Mouse (Mus musculus): ENCODE results near the gene Dhrs3. TPM values are rescaled to one million over a fixed set of nuclear protein-coding genes. Genes with fewer than 3 reads are reported as not detected.

The Dhrs3 gene
- polyA plus RNA-seq, 1 experiment from 2014 or later, result 128 TPM

- Histone ChIP-seq H3K9ac (ENCODE audit: low read length) (no peak overlapping the region), H3K4me1 (ENCODE audit: control insufficient read depth, insufficient read depth, low read length) (no peaks in the 10 kb centered on the region; the same call in 1 of the 2 replicates), H3K4me3 (ENCODE audit: low read depth, low read length) (no peak overlapping the region), H3K4me2 (ENCODE audit: low read depth) (no peak overlapping the region), H3K27ac (ENCODE audit: low read depth, low read length) (no peak overlapping the region), H3K9me3 (ENCODE audit: control insufficient read depth, low read length) (no peaks in the 10 kb centered on the region), H3K27me3 (ENCODE audit: control insufficient read depth, insufficient read depth, low read length) (no peaks in the 10 kb centered on the region), H3K36me3 (ENCODE audit: control insufficient read depth, insufficient read depth, low read length) (peaks cover 4% of the 10 kb centered on the region; the same call in 1 of the 2 replicates)
- WGBS, result 62% methylated on average over 3 of the region's 3 CpGs
- ATAC-seq (ENCODE audit: insufficient read depth, low FRiP score, low TSS enrichment) (no peak), DNase-seq (ENCODE audit: low spot score) (no peak)
These were observed 11.3 kb downstream of the Dhrs3 start for GRCm38 (mm10) chr4:144903932-144904331.

- ATAC-seq (ENCODE audit: insufficient read depth, low FRiP score, low TSS enrichment), result no peak
- Histone ChIP-seq H3K4me1 (ENCODE audit: control insufficient read depth, insufficient read depth, low read length) (no peaks in the 10 kb centered on the region; the same call in 1 of the 2 replicates), H3K9me3 (ENCODE audit: control insufficient read depth, low read length) (no peaks in the 10 kb centered on the region), H3K4me2 (ENCODE audit: low read depth) (no peak overlapping the region), H3K4me3 (ENCODE audit: low read depth, low read length) (no peak overlapping the region), H3K36me3 (ENCODE audit: control insufficient read depth, insufficient read depth, low read length) (peaks cover 3% of the 10 kb centered on the region; the same call in 1 of the 2 replicates), H3K9ac (ENCODE audit: low read length) (no peak overlapping the region), H3K27me3 (ENCODE audit: control insufficient read depth, insufficient read depth, low read length) (no peaks in the 10 kb centered on the region), H3K27ac (ENCODE audit: low read depth, low read length) (no peak overlapping the region)
- no peak for DNase-seq (ENCODE audit: low spot score)
- 59% methylated on average over 5 of the region's 5 CpGs for WGBS
These were observed 12.5 kb downstream of the Dhrs3 start for GRCm38 (mm10) chr4:144905128-144905527.

GRCm38 (mm10) chr4:144906001-144906889 lies 13.6 kb downstream of the Dhrs3 start:
- peaks cover 3% of the 10 kb centered on the region; the same call in 1 of the 2 replicates for H3K36me3 ChIP-seq (ENCODE audit: control insufficient read depth, insufficient read depth, low read length)
- H3K9ac ChIP-seq (ENCODE audit: low read length), result no peak overlapping the region
- H3K27me3 ChIP-seq (ENCODE audit: control insufficient read depth, insufficient read depth, low read length), result no peaks in the 10 kb centered on the region
- no peak for DNase-seq (ENCODE audit: low spot score)
- no peaks in the 10 kb centered on the region for H3K9me3 ChIP-seq (ENCODE audit: control insufficient read depth, low read length)
- H3K4me3 ChIP-seq (ENCODE audit: low read depth, low read length), result no peak overlapping the region
- H3K4me1 ChIP-seq (ENCODE audit: control insufficient read depth, insufficient read depth, low read length), result no peaks in the 10 kb centered on the region; the same call in 1 of the 2 replicates
- no peak overlapping the region for H3K27ac ChIP-seq (ENCODE audit: low read depth, low read length)
- ATAC-seq (ENCODE audit: insufficient read depth, low FRiP score, low TSS enrichment), result no peak
- H3K4me2 ChIP-seq (ENCODE audit: low read depth), result no peak overlapping the region
- 83% methylated on average over 8 of the region's 8 CpGs for WGBS

- Histone ChIP-seq H3K4me2 (ENCODE audit: low read depth) (no peak overlapping the region), H3K27me3 (ENCODE audit: control insufficient read depth, insufficient read depth, low read length) (no peaks in the 10 kb centered on the region), H3K9ac (ENCODE audit: low read length) (no peak overlapping the region), H3K27ac (ENCODE audit: low read depth, low read length) (no peak overlapping the region), H3K4me1 (ENCODE audit: control insufficient read depth, insufficient read depth, low read length) (no peaks in the 10 kb centered on the region; the same call in 1 of the 2 replicates), H3K9me3 (ENCODE audit: control insufficient read depth, low read length) (no peaks in the 10 kb centered on the region), H3K36me3 (ENCODE audit: control insufficient read depth, insufficient read depth, low read length) (peaks cover 3% of the 10 kb centered on the region; the same call in 1 of the 2 replicates), H3K4me3 (ENCODE audit: low read depth, low read length) (no peak overlapping the region)
- ATAC-seq (ENCODE audit: insufficient read depth, low FRiP score, low TSS enrichment) (no peak), DNase-seq (ENCODE audit: low spot score) (no peak)
- WGBS, result 85% methylated on average over 4 of the region's 4 CpGs
These were observed 14.5 kb downstream of the Dhrs3 start for GRCm38 (mm10) chr4:144906978-144907703.

GRCm38 (mm10) chr4:144908825-144909224 lies 16.2 kb downstream of the Dhrs3 start:
- Histone ChIP-seq H3K27me3 (ENCODE audit: control insufficient read depth, insufficient read depth, low read length) (no peaks in the 10 kb centered on the region), H3K27ac (ENCODE audit: low read depth, low read length) (no peak overlapping the region), H3K9me3 (ENCODE audit: control insufficient read depth, low read length) (no peaks in the 10 kb centered on the region), H3K4me1 (ENCODE audit: control insufficient read depth, insufficient read depth, low read length) (no peaks in the 10 kb centered on the region; the same call in 1 of the 2 replicates), H3K4me3 (ENCODE audit: low read depth, low read length) (no peak overlapping the region), H3K4me2 (ENCODE audit: low read depth) (no peak overlapping the region), H3K36me3 (ENCODE audit: control insufficient read depth, insufficient read depth, low read length) (peaks cover 3% of the 10 kb centered on the region; the same call in 1 of the 2 replicates), H3K9ac (ENCODE audit: low read length) (no peak overlapping the region)
- ATAC-seq (ENCODE audit: insufficient read depth, low FRiP score, low TSS enrichment) (no peak), DNase-seq (ENCODE audit: low spot score) (no peak)

GRCm38 (mm10) chr4:144910281-144910680 lies 17.7 kb downstream of the Dhrs3 start:
- no peaks in the 10 kb centered on the region; the same call in 1 of the 2 replicates for H3K4me1 ChIP-seq (ENCODE audit: control insufficient read depth, insufficient read depth, low read length)
- H3K27ac ChIP-seq (ENCODE audit: low read depth, low read length), result no peak overlapping the region
- H3K9me3 ChIP-seq (ENCODE audit: control insufficient read depth, low read length), result no peaks in the 10 kb centered on the region
- 86% methylated on average over 3 of the region's 3 CpGs for WGBS
- no peaks in the 10 kb centered on the region; the same call in 1 of the 2 replicates for H3K36me3 ChIP-seq (ENCODE audit: control insufficient read depth, insufficient read depth, low read length)
- no peak for ATAC-seq (ENCODE audit: insufficient read depth, low FRiP score, low TSS enrichment)
- no peak overlapping the region for H3K4me2 ChIP-seq (ENCODE audit: low read depth)
- no peaks in the 10 kb centered on the region for H3K27me3 ChIP-seq (ENCODE audit: control insufficient read depth, insufficient read depth, low read length)
- no peak for DNase-seq (ENCODE audit: low spot score)
- H3K9ac ChIP-seq (ENCODE audit: low read length), result no peak overlapping the region
- H3K4me3 ChIP-seq (ENCODE audit: low read depth, low read length), result no peak overlapping the region

GRCm38 (mm10) chr4:144913298-144914152 lies 20.9 kb downstream of the Dhrs3 start:
- Histone ChIP-seq H3K27ac (ENCODE audit: low read depth, low read length) (no peak overlapping the region), H3K9ac (ENCODE audit: low read length) (no peak overlapping the region), H3K4me1 (ENCODE audit: control insufficient read depth, insufficient read depth, low read length) (no peaks in the 10 kb centered on the region), H3K27me3 (ENCODE audit: control insufficient read depth, insufficient read depth, low read length) (no peaks in the 10 kb centered on the region), H3K9me3 (ENCODE audit: control insufficient read depth, low read length) (no peaks in the 10 kb centered on the region), H3K4me2 (ENCODE audit: low read depth) (no peak overlapping the region), H3K36me3 (ENCODE audit: control insufficient read depth, insufficient read depth, low read length) (no peaks in the 10 kb centered on the region; the same call in 1 of the 2 replicates), H3K4me3 (ENCODE audit: low read depth, low read length) (no peak overlapping the region)
- no peak for ATAC-seq (ENCODE audit: insufficient read depth, low FRiP score, low TSS enrichment)
- no peak for DNase-seq (ENCODE audit: low spot score)
- 91% methylated on average over 6 of the region's 6 CpGs for WGBS

GRCm38 (mm10) chr4:144916520-144916919 lies 23.9 kb downstream of the Dhrs3 start:
- ATAC-seq (ENCODE audit: insufficient read depth, low FRiP score, low TSS enrichment) (no peak), DNase-seq (ENCODE audit: low spot score) (no peak)
- Histone ChIP-seq H3K4me3 (ENCODE audit: low read depth, low read length) (no peak overlapping the region), H3K4me2 (ENCODE audit: low read depth) (no peak overlapping the region), H3K9me3 (ENCODE audit: control insufficient read depth, low read length) (no peaks in the 10 kb centered on the region), H3K36me3 (ENCODE audit: control insufficient read depth, insufficient read depth, low read length) (peaks cover 8% of the 10 kb centered on the region), H3K27ac (ENCODE audit: low read depth, low read length) (no peak overlapping the region), H3K27me3 (ENCODE audit: control insufficient read depth, insufficient read depth, low read length) (no peaks in the 10 kb centered on the region), H3K4me1 (ENCODE audit: control insufficient read depth, insufficient read depth, low read length) (no peaks in the 10 kb centered on the region), H3K9ac (ENCODE audit: low read length) (no peak overlapping the region)
- 86% methylated on average over 6 of the region's 6 CpGs for WGBS
